Mouse (Mus musculus): ENCODE results near the gene Vmn2r37.
"Not testable (repeated sequence)": the region's sequence is repeated elsewhere in the genome, so short reads cannot be mapped to it uniquely, and the experiment has no call there.

Vmn2r37 gene

GRCm38 (mm10) chr7:9223553-9223952, at the start of gene Vmn2r37:
Gene Vmn2r37, minus strand, starts transcription at chr7:9223653.
- in situ Hi-C loops (cut with MboI; ENCODE audit: low sequenced_read_pairs): not testable (repeated sequence)
